Mouse (Mus musculus): ENCODE measurements at regions not wholly inside any gene's neighbourhood (a gene's known extent, or its start where the extent isn't known, plus 50 kb on each side); places are given as distances from the start of the nearest gene placed in this dataset.
A peak's percentile ranks its signal among the peaks of the same experiment; 100 is the strongest.

GRCm38 (mm10) chr2:30743976-30744620 lies 59.4 kb downstream of the 1700001O22Rik start:
- peak; percentile 45 for DNase-seq (ENCODE audit: low spot score)

GRCm38 (mm10) chr2:30743265-30743846 lies 60.1 kb downstream of the 1700001O22Rik start:
- DNase-seq (ENCODE audit: low spot score), result no peak

- DNase-seq (ENCODE audit: low spot score), result no peak
These were observed 62.0 kb downstream of the 1700001O22Rik start for GRCm38 (mm10) chr2:30741450-30741849.

GRCm38 (mm10) chr2:30737759-30738158 lies 65.7 kb downstream of the 1700001O22Rik start:
- DNase-seq (ENCODE audit: low spot score), result no peak

GRCm38 (mm10) chr2:30736705-30737104 lies 66.8 kb downstream of the 1700001O22Rik start:
- no peak for DNase-seq (ENCODE audit: low spot score)

GRCm38 (mm10) chr2:30736236-30736635 lies 67.2 kb downstream of the 1700001O22Rik start:
- DNase-seq (ENCODE audit: low spot score), result no peak

GRCm38 (mm10) chr2:30733853-30734252 lies 69.6 kb downstream of the 1700001O22Rik start:
- no peak for DNase-seq (ENCODE audit: low spot score)

- no peak for DNase-seq (ENCODE audit: low spot score)
These were observed 71.6 kb downstream of the 1700001O22Rik start for GRCm38 (mm10) chr2:30731832-30732231.

GRCm38 (mm10) chr2:30727948-30728347 lies 75.5 kb downstream of the 1700001O22Rik start:
- no peak for DNase-seq (ENCODE audit: low spot score)

- no peak for DNase-seq (ENCODE audit: low spot score)
These were observed 77.6 kb downstream of the 1700001O22Rik start for GRCm38 (mm10) chr2:30725601-30726489.

- no peak for DNase-seq (ENCODE audit: low spot score)
These were observed 78.3 kb downstream of the 1700001O22Rik start for GRCm38 (mm10) chr2:30725186-30725585.

- no peak for DNase-seq (ENCODE audit: low spot score)
These were observed 78.9 kb downstream of the 1700001O22Rik start for GRCm38 (mm10) chr2:30724521-30724920.

- DNase-seq (ENCODE audit: low spot score), result no peak
These were observed 80.3 kb downstream of the 1700001O22Rik start for GRCm38 (mm10) chr2:30723059-30723587.

GRCm38 (mm10) chr2:30722263-30723050 lies 81.0 kb downstream of the 1700001O22Rik start:
- DNase-seq (ENCODE audit: low spot score), result no peak

- DNase-seq (ENCODE audit: low spot score), result no peak
These were observed 81.8 kb downstream of the 1700001O22Rik start for GRCm38 (mm10) chr2:30721473-30722262.

- no peak for DNase-seq (ENCODE audit: low spot score)
These were observed 82.4 kb downstream of the 1700001O22Rik start for GRCm38 (mm10) chr2:30721048-30721461.

GRCm38 (mm10) chr2:30720291-30720690 lies 83.2 kb downstream of the 1700001O22Rik start:
- no peak for DNase-seq (ENCODE audit: low spot score)

GRCm38 (mm10) chr2:30719611-30720290 lies 83.7 kb downstream of the 1700001O22Rik start:
- DNase-seq (ENCODE audit: low spot score), result no peak

- DNase-seq (ENCODE audit: low spot score), result no peak
These were observed 84.6 kb downstream of the 1700001O22Rik start for GRCm38 (mm10) chr2:30718741-30719381.

- DNase-seq (ENCODE audit: low spot score), result no peak
These were observed 85.2 kb downstream of the 1700001O22Rik start for GRCm38 (mm10) chr2:30718329-30718675.

Data from ovary, postnatal 10 days (tissue).